Mouse (Mus musculus): ENCODE data around the gene Thbd.

Gene Thbd

GRCm38 (mm10) chr2:148421112-148421511, 13.1 kb upstream of the Thbd start:
- no peak for DNase-seq

DNA sequence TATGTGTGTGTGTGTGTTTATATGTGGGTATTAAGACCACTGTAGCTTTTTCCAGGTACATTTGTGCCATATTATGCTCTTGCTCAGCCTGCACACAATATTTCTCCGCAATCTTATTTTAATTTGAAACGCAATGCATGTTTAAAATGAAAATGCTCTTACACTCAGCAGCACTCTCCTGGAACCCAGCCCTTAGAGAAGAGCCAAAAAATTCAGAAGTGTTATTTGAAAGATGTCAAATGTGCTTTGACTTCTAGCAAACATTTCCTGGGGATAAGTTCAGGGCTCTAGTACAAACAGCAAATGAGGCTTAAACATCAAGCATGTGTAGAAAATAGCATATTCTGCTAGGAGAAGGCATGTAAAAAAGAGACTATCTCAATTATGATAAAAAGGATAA, 11.8 kb upstream of the Thbd start:
- DNase-seq = no peak

GRCm38 (mm10) chr2:148419151-148419550, 11.2 kb upstream of the Thbd start:
- no peak for DNase-seq

- DNase-seq = no peak
These were observed 1.8 kb upstream of the Thbd start for GRCm38 (mm10) chr2:148409821-148410220.

DNA sequence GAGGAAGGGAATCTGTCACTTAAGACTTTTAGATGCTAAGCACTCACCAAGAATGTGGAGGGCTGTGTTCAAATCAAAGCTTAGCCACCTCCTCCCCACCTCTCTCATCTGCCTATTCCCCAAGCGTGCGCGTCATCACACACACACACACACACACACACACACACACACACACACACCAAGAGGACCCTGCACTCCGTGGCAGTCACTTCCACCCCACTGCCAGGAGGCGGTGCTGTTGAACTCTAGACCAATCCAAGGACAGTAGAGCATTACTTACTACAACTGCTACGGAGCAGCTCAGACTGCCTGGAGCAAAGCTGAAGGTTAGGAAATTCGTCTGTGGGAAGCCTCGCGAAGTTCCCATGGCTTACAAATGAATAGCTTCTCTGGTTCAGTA, 1.2 kb upstream of the Thbd start:
- peak; percentile 84 to 88 for DNase-seq

- no peak for DNase-seq
These were observed 753 bp upstream of the Thbd start for GRCm38 (mm10) chr2:148408761-148409120.

- peak; percentile 47 to 74 for DNase-seq
These were observed 768 bp downstream of the Thbd start for GRCm38 (mm10) chr2:148406971-148407869.

- peak; percentile 53 to 67 for DNase-seq
These were observed 1.6 kb downstream of the Thbd start for GRCm38 (mm10) chr2:148406160-148406970.

DNA sequence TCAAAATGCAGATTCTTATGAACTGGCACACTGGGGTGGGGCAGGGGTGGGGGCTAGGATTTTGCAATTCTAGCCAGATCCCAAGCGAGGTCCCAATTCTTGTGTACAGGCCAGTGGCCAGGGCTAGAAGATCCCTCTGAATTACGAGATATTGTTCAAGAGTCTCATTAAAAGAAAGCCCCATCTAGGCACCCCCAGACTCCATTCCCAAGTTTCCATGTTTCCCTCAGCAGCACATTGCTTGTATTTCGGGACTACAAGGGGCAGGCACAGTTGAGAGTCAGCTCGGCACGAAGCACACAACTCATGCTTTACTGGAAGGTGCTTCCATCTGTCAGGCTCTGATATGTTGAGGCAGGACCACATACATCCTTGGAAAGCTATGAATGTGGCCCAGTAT, 3.1 kb downstream of the Thbd start:
- no peak for DNase-seq

GRCm38 (mm10) chr2:148402227-148402626, 5.8 kb downstream of the Thbd start:
- DNase-seq = no peak

DNA sequence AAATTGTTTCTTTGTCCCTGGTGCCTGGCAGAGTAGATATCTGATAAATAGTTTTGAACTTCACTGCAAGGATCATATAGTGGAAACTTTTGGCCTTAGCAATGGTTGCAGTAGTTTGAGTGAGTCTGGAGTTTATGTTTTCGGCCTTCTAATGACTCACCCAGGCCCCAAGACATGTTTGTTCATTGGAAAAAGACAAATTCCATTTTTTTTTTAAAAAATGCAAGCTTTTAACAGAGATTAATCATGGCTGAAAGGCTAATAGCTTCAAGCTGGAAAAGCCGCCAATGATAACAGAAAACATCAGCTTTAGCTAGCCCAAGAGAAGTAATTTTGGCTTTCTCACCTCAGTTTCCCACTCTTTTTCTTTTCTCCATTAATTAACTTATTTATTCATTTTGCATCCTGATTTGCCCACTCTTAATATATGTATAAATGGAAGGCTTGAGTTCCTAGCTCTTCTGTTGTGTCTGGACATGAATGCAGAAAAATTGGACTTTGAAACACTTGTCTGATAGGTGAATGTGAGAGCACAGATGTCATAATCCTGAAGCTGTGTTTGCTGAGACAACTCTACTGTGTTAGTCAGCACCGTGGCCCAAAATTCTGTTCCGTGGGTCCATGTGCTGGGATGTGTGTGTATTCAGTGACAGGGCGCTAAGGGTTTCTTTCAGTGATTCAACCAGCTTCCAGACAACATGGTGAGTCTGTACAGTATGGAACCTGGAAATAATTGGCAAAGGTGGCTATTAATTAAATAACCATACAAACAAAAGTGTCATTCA, 8.9 kb downstream of the Thbd start:
- DNase-seq = no peak

- peak; percentile 69 for DNase-seq
These were observed 10.2 kb downstream of the Thbd start for GRCm38 (mm10) chr2:148397784-148398100.

DNA sequence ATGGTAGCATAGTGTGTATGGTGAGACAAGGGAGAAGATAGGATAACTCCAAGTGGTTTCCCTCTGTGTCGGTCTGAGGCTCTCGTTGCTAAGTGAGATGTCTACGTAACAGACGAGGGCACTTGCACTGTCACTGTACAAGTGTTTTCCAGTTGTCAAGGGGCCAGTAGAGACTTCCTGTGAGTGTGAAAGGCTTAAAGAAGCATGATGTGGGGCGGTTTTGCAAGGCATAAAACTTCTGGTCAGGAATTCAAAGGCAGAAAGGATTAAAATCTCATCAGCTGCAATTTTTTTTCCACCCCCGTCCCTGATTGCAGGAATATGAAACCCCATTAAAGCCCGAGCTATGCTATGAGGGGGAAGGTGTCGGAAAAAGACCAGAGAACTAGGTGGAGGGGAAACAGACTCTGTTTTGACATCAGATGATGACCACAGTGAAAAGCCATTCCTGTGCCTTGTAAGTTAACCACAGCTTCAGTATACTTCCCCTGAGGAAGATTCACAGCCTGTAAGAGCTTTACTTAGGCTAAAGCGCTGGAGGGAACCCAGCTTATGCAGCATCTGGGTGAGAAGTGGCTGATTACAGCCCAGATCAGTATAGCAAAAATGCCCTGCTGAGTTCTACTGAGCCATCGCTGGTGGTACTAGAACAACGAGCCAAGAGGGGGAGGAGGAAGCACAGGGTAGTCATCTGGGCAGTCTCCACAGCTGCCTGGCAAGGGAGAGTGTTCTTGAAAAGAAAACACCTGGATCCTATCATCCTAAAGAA, 10.8 kb downstream of the Thbd start:
- no peak for DNase-seq

- DNase-seq = no peak
These were observed 11.8 kb downstream of the Thbd start for GRCm38 (mm10) chr2:148396209-148396608.

DNA sequence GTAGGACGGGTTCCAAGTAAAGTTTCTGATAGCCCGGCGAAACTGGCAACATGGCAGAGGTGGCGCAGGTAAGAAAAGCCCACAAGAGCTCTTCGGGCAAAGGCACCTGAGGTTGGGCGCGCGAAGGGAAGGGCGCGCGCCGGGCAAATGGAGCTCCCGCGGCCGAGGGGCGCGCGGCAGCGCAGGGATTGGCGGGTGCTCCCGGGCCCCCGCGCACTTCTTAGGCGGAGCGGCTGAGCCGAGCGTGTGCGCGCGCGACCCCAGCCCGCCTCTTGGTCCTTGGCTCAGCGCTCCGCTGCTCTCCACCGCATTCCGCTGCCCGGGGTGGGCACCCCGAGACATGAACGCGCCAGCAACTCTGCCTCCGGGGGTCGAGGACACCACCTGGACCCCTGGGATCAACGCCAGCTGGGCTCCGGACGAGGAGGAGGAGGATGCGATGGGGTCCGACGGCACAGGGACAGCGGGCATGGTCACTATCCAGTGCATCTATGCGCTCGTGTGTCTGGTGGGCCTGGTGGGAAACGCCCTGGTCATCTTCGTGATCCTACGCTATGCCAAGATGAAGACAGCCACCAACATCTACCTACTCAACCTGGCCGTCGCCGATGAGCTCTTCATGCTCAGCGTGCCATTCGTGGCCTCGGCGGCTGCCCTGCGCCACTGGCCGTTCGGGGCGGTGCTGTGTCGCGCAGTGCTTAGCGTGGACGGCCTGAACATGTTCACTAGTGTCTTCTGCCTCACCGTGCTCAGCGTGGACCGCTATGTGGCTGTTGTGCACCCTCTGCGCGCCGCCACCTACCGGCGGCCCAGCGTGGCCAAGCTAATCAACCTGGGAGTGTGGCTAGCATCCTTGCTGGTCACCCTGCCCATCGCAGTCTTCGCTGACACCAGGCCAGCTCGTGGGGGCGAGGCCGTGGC, 12.6 kb downstream of the Thbd start, which contains the start of gene Sstr4:
Gene Sstr4, plus strand, starts transcription at position 214 of the 921 bp plus-strand sequence.
- DNase-seq = peak; percentile 43 to 58

DNA sequence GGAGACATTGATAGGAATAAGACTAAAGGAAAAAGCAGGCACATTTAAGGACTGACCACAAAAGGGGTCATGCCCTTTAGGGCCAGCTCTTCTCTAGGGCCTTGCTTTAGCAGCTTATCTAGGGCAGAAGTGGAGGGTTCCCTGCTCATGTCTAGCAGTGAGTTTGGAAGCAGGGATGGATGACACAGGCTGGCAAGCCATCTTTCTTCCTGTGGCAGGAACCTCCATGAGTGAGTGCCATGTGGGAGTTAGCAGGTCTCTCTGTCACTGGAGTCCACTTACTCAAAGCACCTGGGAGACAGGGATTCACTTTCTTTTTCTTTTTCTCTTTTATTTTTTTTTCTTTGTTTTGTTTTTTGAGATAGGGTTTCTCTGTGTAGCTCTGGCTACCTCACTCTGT, 14.1 kb downstream of the Thbd start:
- no peak for DNase-seq

DNA sequence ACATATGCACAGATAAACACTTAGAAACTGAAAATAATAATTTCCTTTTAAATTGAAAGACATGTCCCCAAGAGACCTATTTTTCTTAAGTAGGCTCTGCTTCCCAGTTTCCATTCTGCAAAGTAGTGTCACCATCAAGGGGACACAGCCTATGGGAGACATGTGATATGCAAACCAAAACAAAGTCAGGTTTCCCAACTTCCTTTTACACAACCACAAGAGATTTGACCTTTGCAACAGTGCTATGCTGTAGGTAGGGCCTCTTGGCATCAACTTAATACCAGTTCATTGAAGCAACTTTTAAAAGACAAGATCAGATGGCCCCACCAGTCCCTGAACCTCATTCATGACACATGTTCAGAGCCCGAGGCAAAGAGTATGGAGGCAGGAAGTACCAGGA, 14.8 kb downstream of the Thbd start:
- no peak for DNase-seq

- DNase-seq = no peak
These were observed 20.1 kb downstream of the Thbd start for GRCm38 (mm10) chr2:148387652-148388581.

- no peak for DNase-seq
These were observed 21.1 kb downstream of the Thbd start for GRCm38 (mm10) chr2:148386927-148387326.

GRCm38 (mm10) chr2:148386476-148386875, 21.5 kb downstream of the Thbd start:
- DNase-seq = no peak
